In genomic region chr3:142228665-142229064, GRCm38 (mm10) we compare ENCODE assay signal across 23 mouse cellular contexts. TPM values are rescaled to one million over a fixed set of nuclear protein-coding genes. Genes with fewer than 3 reads are reported as not detected.
"Had no signal": no experiment of that assay in that cellular context is flagged by ENCODE, and none has a peak within 500 bp of the region (broad histone marks: within the 10 kb centered on the region; RNA-seq: fewer than 3 reads in every experiment).

No protein-coding gene starts in this region.

- H3K4me1 ChIP-seq: megakaryocyte, embryonic 14.5 days; midbrain, embryonic 10.5 days; midbrain, embryonic 13.5 days; neural tube, embryonic 13.5 days had no signal

- H3K4me3 ChIP-seq: layer of hippocampus, adult 2 months; megakaryocyte, embryonic 14.5 days; midbrain, embryonic 10.5 days; midbrain, embryonic 13.5 days; myocyte; neural tube, embryonic 13.5 days had no signal

- H3K27ac ChIP-seq: kidney, postnatal 0 days; layer of hippocampus, adult 2 months; liver, embryonic 14.5 days; midbrain, embryonic 10.5 days; midbrain, embryonic 13.5 days; neural tube, embryonic 13.5 days had no signal

- DNase-seq: kidney, adult 2 months; kidney, postnatal 25 days; left cerebral cortex, postnatal 4 days; liver, postnatal 0 days; lung, embryonic 14.5 days; lung, postnatal 36 days; retina, postnatal 1 day; thymus, postnatal 25 days had no signal

- H3K9me3 ChIP-seq: megakaryocyte, embryonic 14.5 days; midbrain, embryonic 10.5 days; midbrain, embryonic 13.5 days; neural tube, embryonic 13.5 days had no signal

- H3K9ac ChIP-seq: liver, embryonic 14.5 days; liver, postnatal 0 days; lung, embryonic 14.5 days; midbrain, embryonic 13.5 days; neural tube, embryonic 13.5 days had no signal

- H3K4me2 ChIP-seq: liver, embryonic 11.5 days; lung, embryonic 14.5 days; midbrain, embryonic 13.5 days; neural tube, embryonic 13.5 days had no signal

- H3K27me3 ChIP-seq: megakaryocyte, embryonic 14.5 days; midbrain, embryonic 13.5 days; neural tube, embryonic 13.5 days had no signal

- ATAC-seq: intestine, postnatal 0 days; liver, postnatal 0 days; lung, postnatal 0 days; midbrain, embryonic 13.5 days; midbrain, embryonic 16.5 days had no signal

- H3K36me3 ChIP-seq: midbrain, embryonic 10.5 days; midbrain, embryonic 13.5 days; neural tube, embryonic 13.5 days had no signal

RNA-seq across cellular contexts. Expression of gene Bmpr1b, which starts 59.4 kb away (rescaled TPM):
- total RNA-seq: monocyte, adult 5-6 weeks; neutrophil, adult 5-6 weeks had no signal
- polyA plus RNA-seq: liver, postnatal 0 days; small intestine, adult 2 months had no signal
